Mouse (Mus musculus): ENCODE results near the gene Gpc3. TPM values are rescaled to one million over a fixed set of nuclear protein-coding genes. Genes with fewer than 3 reads are reported as not detected.

Gene Gpc3
- polyA plus RNA-seq, 1 experiment from 2014 or later, result 229 TPM

GRCm38 (mm10) chrX:52230711-52231110 is 383.0 kb downstream of the Gpc3 start:
- Histone ChIP-seq H3K4me3 (no peak overlapping the region), H3K27ac (no peak overlapping the region), H3K9me3 (no peaks in the 10 kb centered on the region), H3K36me3 (replicated peaks) (no peaks in the 10 kb centered on the region), H3K27me3 (ENCODE audit: poor library complexity, severe bottlenecking) (peaks cover 27% of the 10 kb centered on the region), H3K4me1 (no peaks in the 10 kb centered on the region)
- DNase-seq (ENCODE audit: extremely low spot score, low spot score), result no peak
- 88% methylated on average over 4 of the region's 4 CpGs for WGBS

MicroRNAs within 50 kb of the gene (microRNA counts, 519-probe panel; counts per million panel counts)
- 341 counts per million, percentile 65 among the panel's probes with 10 or more counts for microRNA mmu-miR-717

Small RNAs within 50 kb of the gene (microRNA-seq; reads per million reads assigned to microRNA genes)
- gene Mir6384 (not detected), gene Mir717 (not detected)

Other genes starting within 250 kb of the Gpc3 start
- 6.3 and 6.6 TPM in 2 replicates for gene Ccdc160, start 177.2 kb upstream of the Gpc3 start, polyA plus RNA-seq (2016; fragmentation: Nextera tagmentation; extraction: Ambion mirVana)